Mouse (Mus musculus): ENCODE data around the gene Zbtb16. TPM values are rescaled to one million over a fixed set of nuclear protein-coding genes. Genes with fewer than 3 reads are reported as not detected.

Zbtb16 gene
- total RNA-seq, 2 experiments from 2014 or later, result 0.77 to 1.7 TPM

- ATAC-seq (replicated peaks; ENCODE audit: low FRiP score, poor library complexity, severe bottlenecking), result no peak
Observed at GRCm38 (mm10) chr9:48661225-48662023, 174.6 kb downstream of the Zbtb16 start.

DNA sequence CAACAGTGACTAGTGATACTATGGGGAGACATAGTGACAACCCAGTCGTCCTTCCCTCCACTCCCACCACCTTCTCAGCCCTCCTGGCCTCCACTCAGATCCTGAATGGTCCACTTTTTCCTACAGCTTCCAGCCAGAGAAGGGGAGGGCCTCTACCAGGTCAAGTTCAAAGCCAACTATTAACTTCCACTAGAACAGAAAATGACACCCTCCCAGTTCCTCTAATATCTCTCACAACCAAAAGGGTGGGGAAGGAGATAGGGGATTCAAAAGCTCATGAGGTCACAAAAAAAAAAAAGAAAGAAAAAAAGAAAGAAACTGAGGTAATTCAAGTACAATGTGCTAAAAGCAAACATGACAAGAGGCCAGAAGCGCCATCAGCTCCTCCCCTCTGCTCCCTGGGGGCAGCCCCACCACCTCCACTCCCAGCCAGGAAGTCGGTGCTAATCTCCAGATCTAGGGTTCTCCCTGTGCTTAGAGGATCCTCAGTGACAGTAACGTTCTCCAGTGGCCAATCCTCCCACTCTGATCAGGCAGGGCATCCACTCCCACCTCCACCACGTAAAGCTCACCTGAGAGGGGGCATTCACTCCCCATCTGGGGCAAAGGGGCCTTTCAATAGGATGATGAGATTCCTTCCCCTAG is 180.4 kb downstream of the Zbtb16 start:
- no peak for ATAC-seq (replicated peaks; ENCODE audit: low FRiP score, poor library complexity, severe bottlenecking)

DNA sequence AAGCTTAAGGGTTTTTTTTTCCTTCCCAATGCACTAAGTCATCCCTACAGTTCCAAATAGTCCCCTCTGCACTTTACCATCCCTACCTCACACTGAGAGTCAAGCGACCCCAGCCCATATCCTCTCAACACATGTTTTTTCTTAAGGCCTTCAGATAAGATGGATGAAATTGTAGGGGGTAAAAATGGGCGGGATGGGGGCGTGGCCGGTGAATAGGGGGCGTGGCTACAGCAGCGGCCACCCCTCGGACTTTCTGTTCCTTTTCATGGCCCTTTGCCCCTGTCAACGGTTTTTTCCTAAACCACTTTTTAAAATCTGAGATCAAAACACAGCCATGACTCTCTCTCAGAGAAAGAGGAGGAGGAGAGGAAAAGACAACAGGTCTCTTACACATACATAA is 181.3 kb downstream of the Zbtb16 start:
- no peak for ATAC-seq (replicated peaks; ENCODE audit: low FRiP score, poor library complexity, severe bottlenecking)

DNA sequence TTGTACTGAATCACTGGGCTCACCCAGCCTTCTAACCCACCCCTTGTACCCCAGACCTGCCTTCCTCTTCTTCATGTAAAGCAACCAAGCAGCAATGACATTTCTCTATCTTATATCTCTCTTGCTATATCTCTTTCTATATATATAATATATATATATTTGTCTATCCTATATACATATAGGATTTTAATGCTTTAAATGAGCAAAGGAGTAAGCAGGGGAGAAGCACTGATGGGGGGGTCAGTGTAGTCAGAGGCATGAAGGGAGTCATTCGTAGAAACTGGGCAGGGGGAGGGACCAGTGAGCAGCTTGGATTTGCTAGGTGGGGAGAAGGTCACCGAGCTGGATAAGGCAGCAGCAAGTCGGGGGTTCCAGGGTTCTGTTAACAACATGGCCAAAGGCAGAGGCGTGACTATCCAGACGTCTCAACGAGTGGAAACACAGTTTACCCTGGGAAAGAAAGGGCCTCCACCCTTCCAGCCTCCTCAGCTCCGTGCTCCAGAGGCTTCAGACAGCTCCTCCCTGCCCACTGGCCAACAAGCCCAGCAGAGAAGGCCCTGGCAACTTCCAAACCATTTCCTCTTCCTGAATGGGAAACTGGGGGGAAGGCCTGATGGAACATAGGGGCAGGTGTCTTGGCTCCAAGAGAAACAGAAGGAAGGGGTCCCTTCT is 182.5 kb downstream of the Zbtb16 start:
- ATAC-seq (replicated peaks; ENCODE audit: low FRiP score, poor library complexity, severe bottlenecking), result no peak

DNA sequence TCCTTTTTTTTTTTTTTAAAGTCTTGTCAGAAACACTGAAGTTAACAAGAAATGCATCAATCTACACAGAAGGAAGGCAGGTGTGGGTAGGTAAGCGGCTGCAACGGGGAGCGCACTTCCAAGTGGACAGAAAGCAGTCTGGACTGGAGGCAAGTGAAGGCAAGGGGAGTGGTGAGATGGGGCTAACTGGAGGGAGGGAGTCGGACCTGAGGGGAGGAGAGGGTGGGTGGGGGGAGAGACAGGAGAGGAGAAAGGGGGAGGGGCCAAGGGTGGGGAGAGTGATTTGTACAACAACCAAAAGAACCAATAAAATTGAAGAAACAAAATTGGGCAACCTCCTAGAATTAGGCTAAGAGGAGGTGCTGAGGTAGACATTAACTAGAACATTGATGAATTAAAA is 184.0 kb downstream of the Zbtb16 start:
- no peak for ATAC-seq (replicated peaks; ENCODE audit: low FRiP score, poor library complexity, severe bottlenecking)

- no peak for ATAC-seq (replicated peaks; ENCODE audit: low FRiP score, poor library complexity, severe bottlenecking)
Observed at GRCm38 (mm10) chr9:48650846-48651245, 185.2 kb downstream of the Zbtb16 start.

GRCm38 (mm10) chr9:48649851-48650685 is 186.0 kb downstream of the Zbtb16 start:
- ATAC-seq (replicated peaks; ENCODE audit: low FRiP score, poor library complexity, severe bottlenecking), result no peak

DNA sequence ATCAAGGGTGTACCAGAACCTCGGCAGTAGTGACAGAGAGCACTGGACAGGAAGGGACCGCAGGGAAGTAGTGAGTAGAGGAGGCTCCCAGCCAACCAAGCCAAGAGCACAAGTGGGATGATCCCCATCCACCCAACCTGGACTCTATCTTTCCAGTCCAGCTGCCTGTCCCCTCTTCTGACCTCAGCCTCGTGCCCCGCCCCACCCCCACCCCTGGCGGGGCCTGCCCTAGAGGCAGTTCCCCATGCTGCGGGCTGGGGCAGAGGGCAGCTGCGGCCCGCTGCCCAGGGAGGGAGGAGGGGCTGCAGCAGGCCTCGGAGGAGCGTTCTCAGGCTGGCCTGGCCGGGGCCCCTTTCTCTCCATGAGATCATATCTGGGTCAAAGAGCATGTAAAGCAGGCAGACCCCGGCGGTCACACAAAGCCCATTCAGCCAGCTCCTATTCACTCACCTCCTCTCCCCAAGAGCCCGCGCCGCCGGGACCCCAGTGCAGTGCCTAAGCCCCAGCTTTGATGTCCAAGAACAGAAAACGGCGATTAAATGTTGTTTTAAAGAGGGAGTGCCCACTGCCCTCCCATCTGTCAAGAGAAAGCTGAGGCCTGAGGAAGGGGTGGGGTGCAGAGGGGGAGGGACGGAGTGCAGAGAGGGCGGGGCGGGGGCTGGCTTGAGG is 186.8 kb downstream of the Zbtb16 start:
- no peak for ATAC-seq (replicated peaks; ENCODE audit: low FRiP score, poor library complexity, severe bottlenecking)

DNA sequence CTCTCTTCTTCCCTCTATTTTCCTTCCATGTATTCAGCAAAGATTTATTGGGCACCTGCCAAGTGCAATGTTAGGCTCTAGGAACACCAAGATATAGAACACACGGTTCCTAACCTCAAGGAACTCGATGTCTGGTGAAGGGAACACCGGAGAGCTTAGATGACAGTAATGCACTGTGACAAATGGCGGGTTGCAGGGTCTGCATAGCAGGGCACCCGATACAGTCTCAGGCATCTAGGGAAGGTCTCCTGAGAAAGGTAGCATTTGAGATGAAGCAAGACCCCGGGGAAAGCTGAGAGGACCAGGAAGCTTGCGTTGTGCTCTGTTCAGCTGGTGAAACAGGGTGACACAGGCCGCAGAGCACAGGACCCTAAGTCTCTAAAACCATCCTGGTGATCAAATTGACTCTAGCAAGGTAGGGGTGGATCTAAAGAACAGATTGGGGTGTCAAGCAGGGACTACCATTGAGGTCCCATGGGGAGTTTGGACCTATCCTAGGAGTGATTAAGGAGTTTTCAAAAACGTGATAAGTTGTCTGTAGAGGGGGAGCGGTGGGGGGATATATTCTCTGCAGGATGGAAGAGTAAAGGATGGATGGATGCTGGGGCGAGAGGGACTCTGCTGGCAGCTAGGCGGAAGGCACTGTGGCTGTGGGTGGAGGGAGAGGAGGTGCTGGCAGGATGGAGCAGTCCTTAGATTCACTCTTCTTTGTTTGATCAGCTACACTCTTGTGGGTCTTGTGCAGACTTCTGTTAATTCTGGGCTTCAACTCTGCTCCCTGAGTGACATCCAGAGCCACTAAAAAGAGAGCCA is 187.5 kb downstream of the Zbtb16 start:
- no peak for ATAC-seq (replicated peaks; ENCODE audit: low FRiP score, poor library complexity, severe bottlenecking)

DNA sequence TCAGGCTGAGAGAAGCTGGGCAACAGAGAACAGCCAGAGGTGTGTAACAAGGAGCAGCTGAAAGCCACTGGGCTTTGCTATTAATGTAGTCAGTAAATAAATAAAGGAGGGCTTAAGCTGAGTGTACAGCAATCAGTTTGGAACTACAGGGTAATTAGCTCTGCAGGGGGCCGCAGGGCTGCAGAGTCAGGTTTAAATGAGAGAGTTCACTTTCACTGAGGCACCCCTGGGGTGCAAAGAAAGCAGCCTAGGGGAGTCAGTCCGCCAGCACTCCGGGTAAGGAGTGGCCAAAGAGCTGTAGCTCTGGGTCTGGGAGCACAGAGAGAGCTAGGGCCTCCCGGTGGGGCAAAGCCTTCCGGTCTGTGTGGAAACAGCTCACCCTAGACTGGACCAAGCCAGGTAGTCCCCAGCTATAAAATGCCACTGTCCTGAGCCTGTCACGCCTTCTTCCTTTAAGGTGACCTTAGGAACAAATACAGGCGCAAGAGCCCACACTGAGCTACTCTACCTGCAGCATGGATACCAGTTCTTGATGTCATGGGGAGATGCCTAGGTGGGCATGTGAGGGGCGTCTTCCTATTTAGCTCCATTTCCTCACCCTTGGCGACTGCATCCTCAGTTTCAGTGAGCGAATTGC is 188.3 kb downstream of the Zbtb16 start:
- no peak for ATAC-seq (replicated peaks; ENCODE audit: low FRiP score, poor library complexity, severe bottlenecking)

DNA sequence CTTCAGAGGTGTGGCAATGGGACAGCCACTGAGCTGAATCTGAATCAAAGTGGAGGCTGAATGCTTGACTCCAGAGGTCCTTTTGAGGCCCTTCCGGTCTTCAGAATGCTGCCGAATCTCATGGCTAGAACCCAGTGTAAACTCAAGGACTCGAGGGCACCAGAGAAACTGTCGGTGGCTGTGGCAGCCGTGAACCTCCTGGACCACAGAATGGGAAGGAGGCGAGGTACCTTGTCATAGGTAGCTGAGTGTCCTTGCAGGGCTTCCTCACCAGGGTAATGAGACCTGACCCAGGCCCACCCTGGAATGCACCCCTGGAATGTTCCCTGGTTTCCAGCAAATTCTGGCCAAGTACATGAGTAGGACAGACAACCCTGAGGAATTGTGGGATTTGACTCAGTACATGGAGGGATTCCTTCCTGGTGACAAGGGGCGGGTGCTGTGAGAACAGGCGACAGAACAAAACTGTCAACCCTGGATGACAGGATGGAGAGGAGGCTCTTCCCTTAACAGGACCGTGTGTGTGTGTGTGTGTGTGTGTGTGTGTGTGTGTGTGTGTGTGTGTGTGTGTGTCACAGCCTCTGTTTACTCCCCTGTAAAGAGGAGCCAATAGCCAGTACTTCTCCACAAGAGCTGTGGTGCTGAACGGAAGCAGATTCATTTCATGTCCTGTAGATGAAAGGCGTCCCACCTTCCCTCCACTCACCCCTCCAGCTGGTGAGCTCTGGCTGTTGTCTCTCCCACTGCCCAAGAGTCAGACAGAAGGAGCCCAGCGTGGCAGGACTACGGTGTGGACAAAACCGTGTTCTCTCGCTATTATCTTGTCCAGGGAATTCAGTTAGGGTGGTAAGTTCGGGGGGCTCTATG is 189.0 kb downstream of the Zbtb16 start:
- no peak for ATAC-seq (replicated peaks; ENCODE audit: low FRiP score, poor library complexity, severe bottlenecking)

- peak; percentile 69 for ATAC-seq (replicated peaks; ENCODE audit: low FRiP score, poor library complexity, severe bottlenecking)
Observed at GRCm38 (mm10) chr9:48646251-48646650, 189.8 kb downstream of the Zbtb16 start.

DNA sequence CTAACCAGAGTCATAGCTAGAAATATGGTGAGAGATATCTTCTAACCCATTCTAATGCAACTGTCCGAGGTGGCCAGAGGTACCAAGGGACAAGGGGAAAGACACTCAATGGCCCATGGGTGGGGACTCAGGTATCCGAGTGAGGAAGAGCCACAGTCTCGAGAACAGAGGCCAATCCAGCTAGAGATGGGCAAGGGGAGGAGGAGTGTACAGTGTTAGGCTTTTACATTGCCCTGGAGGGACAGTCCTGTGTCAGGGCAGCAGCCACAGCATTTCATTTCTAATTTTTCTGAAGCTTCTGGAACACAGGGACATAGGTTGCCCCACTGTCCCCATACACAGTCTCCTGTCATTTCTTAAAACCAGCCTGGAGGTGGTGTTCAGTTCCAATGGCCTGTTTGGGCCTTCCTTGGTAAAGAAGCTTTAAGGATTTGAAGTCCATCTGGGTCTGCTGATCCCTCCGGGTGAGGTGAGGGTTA is 190.3 kb downstream of the Zbtb16 start:
- ATAC-seq (replicated peaks; ENCODE audit: low FRiP score, poor library complexity, severe bottlenecking), result no peak

GRCm38 (mm10) chr9:48644926-48645647 is 190.9 kb downstream of the Zbtb16 start:
- no peak for ATAC-seq (replicated peaks; ENCODE audit: low FRiP score, poor library complexity, severe bottlenecking)

DNA sequence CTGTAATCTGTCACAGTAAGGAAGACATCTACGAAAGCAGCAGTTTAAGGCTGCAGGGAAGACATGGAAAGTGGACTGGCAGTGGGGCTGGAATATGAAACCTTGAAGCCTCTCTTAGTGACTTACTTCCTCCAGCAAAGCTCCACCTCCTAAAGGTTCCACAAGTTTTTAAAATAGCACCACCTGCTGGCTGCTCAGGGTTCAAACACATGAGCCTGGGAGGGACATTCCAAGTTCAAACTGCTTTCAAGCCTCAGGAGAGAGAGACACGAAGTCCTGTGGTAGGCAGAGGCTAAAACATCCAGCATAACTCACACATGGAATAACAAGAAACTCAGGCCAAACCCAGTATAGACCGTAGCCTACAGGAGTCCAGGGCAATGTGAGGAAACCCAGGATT is 191.6 kb downstream of the Zbtb16 start:
- ATAC-seq (replicated peaks; ENCODE audit: low FRiP score, poor library complexity, severe bottlenecking), result no peak

DNA sequence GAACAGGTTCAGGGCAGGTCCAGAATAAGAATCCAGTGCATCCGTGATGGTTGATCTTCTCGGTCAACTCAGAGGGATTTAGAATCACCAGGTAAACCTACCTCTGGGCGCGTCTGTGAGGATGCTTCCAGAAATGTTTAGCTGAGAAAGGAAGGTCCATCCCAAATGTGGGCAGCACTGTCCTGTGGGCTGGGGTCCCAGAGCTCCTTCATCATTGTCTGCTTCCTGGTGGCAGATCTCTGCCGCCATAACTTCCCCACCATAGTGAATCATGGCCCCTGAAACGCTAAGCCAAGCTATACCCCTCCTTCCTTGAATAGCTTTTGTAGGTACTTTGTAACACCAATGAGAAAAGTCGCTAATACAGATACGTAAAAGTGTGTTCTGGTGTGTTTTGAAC is 194.4 kb downstream of the Zbtb16 start:
- ATAC-seq (replicated peaks; ENCODE audit: low FRiP score, poor library complexity, severe bottlenecking), result no peak

DNA sequence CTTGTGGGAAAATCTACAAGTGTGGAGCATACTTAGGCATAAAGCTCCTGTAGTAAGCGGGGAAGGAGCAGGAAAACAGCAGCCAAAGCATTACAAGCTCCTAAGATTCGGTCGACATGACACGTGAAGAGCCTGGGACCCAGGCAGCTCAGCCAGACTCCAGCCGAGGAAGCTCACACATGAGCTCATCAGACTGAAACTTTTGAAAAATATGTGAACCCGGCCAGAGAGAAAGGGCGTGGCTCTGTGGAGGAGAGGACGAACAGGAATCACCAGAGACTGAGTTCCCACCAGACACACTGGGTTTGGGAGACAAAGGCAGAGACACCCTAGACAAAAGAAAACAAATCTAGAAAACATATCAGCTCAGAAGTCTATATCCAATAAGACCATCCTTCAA is 195.1 kb downstream of the Zbtb16 start:
- no peak for ATAC-seq (replicated peaks; ENCODE audit: low FRiP score, poor library complexity, severe bottlenecking)

Measured in erythroblast, adult 5-6 weeks (primary cell).